Mouse (Mus musculus) kidney, adult 2 months (tissue): ENCODE measurements around the gene Eif2b2.

Experiments
- CTCF ChIP-seq: fragments of 200-500 bp; conservative IDR thresholded peaks from 2 replicates; pipeline ENCODE4 v1.5.1; 2011; ENCODE audit warnings: low read depth, mild to moderate bottlenecking, control low read depth, low read length, moderate library complexity, mixed read lengths; ENCODE audit not compliant: insufficient read depth, insufficient read length
- POLR2A ChIP-seq: fragments of 200-500 bp; IDR thresholded peaks from one replicate; pipeline ENCODE4 v1.6.1; 2011; ENCODE audit warnings: low read depth, low read length, control low read depth

- TF ChIP-seq CTCF (no peak), POLR2A (no peak)
Measured at GRCm38 (mm10) chr12:85196191-85196590, 23.1 kb upstream of the Eif2b2 start.
